Mouse (Mus musculus) kidney, postnatal 36 days (tissue): ENCODE results near the gene Gm11595.
"Not testable (repeated sequence)": the region's sequence is repeated elsewhere in the genome, so short reads cannot be mapped to it uniquely, and the experiment has no call there.

Experiments used
- DNase-seq, 2 experiments: peaks; one replicate each; pipeline ENCODE4 v3.0.0; 2021 to 2022; ENCODE audit warnings: mixed read lengths in 2 of 2

Gene Gm11595

DNA sequence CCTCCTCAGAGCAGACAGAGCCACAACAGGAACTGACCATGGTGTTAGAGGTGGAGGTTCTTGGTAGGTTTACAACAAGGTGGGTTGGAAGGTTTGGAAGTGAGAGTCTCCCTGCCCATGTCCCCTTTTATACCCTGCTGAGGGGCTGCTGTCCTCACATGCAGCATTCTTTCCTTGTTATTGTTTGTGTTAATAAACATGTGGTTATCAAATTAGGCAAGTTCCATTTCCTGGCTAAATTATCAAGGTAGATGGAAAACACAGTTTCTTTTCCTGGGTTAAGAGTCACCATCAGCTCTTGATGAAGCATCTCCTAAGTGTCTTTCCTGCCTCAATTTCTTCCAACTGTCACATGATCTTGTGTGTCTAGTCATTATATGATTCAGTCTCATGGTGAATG is at the start of gene Gm11595:
TSS of gene Gm11595 (minus strand) at position 101 of the 400 bp plus-strand sequence.
- DNase-seq, result not testable (repeated sequence)

DNA sequence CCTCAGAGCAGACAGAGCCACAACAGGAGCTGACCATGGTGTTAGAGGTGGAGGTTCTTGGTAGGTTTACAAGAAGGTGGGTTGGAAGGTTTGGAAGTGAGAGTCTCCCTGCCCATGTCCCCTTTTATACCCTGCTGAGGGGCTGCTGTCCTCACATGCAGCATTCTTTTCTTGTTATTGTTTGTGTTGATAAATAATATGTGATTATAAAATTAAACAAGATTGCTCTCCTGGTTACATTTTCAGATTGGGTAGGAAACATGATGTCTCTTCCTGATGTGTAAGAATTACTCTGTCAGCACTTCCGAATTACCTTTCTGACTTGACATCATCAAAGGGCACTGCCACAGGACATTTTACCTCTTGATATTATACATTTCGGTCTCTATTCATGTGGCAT is 42.9 kb upstream of the Gm11595 start, which contains the start of gene Gm11564:
TSS of gene Gm11564 (minus strand) at position 101 of the 400 bp plus-strand sequence.
- not testable (repeated sequence) for DNase-seq

DNA sequence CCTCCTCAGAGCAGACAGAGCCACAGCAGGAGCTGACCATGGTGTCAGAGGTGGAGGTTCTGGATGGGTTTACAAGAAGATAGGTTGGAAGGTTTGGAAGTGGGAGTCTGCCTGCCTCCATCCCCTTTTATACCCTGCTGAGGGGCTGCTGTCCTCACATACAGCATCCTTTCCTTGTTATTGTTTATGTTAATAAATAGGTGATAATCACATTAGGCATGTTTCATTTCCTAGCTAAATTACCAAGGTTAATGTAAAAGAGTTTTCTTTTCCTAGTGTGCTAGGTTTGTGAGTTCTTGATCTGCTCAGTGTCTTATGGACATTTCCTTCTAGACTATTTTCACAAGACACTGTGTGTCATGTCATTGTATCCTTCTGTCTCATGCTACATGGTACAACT is 37.1 kb upstream of the Gm11595 start, which contains the start of gene Krtap4-13:
TSS of gene Krtap4-13 (minus strand) at position 101 of the 400 bp plus-strand sequence.
- not testable (repeated sequence) for DNase-seq

DNA sequence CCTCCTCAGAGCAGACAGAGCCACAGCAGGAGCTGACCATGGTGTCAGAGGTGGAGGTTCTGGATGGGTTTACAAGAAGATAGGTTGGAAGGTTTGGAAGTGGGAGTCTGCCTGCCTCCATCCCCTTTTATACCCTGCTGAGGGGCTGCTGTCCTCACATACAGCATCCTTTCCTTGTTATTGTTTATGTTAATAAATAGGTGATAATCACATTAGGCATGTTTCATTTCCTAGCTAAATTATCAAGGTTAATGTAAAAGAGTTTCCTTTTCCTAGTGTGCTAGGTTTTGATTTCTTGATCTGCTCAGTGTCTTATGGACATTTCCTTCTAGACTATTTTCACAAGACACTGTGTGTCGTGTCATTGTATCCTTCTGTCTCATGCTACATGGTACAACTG is 31.6 kb upstream of the Gm11595 start, which contains the start of gene Gm11554:
TSS of gene Gm11554 (minus strand) at position 101 of the 400 bp plus-strand sequence.
- DNase-seq, result not testable (repeated sequence)

DNA sequence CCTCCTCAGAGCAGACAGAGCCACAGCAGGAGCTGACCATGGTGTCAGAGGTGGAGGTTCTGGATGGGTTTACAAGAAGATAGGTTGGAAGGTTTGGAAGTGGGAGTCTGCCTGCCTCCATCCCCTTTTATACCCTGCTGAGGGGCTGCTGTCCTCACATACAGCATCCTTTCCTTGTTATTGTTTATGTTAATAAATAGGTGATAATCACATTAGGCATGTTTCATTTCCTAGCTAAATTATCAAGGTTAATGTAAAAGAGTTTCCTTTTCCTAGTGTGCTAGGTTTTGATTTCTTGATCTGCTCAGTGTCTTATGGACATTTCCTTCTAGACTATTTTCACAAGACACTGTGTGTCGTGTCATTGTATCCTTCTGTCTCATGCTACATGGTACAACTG is 26.1 kb upstream of the Gm11595 start, which contains the start of gene Gm11569:
TSS of gene Gm11569 (minus strand) at position 101 of the 400 bp plus-strand sequence.
- DNase-seq, result not testable (repeated sequence)

DNA sequence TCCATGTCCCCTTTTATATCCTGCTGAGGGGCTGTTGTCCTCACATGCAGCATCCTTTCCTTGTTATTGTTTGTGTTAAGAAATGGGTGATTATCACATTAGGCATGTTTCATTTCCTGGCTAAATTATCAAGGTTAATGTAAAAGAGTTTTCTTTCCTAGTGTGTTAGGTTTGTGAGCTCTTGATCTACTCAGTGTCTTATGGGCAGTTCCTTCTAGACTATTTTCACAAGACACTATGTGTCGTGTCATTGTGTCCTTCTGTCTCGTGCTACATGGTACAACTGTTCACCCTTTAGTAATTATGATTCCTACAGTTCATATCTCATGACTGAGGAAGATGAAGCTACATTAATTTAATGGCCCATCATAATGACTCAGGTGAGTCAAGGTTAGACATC is 20.7 kb upstream of the Gm11595 start, which contains the start of gene Gm11596:
TSS of gene Gm11596 (minus strand) at position 101 of the 400 bp plus-strand sequence.
- no peak for DNase-seq

DNA sequence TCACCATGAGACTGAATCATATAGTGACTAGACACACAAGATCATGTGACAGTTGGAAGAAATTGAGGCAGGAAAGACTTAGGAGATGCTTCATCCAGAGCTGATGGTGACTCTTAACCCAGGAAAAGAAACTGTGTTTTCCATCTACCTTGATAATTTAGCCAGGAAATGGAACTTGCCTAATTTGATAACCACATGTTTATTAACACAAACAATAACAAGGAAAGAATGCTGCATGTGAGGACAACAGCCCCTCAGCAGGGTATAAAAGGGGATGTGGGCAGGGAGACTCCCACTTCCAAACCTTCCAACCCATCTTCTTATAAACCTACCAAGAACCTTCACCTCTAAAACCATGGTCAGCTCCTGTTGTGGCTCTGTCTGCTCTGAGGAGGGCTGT is 12.2 kb upstream of the Gm11595 start, which contains the start of gene Krtap4-9:
TSS of gene Krtap4-9 (plus strand) at position 301 of the 400 bp plus-strand sequence.
- not testable (repeated sequence) for DNase-seq

DNA sequence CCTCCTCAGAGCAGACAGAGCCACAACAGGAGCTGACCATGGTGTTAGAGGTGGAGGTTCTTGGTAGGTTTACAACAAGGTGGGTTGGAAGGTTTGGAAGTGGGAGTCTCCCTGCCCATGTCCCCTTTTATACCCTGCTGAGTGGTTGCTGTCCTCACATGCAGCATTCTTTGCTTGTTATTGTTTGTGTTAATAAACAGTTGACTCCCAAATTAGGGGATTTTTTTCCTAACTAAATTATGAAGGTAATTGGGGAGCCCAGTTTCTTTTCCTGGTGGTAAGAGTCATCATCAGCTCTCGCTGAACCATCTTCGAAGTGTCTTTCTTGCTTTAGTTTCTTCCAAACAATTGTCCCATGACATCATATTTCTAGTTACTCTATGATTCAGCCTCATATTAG is 7.9 kb upstream of the Gm11595 start, which contains the start of gene Krtap4-8:
TSS of gene Krtap4-8 (minus strand) at position 101 of the 400 bp plus-strand sequence.
- no peak for DNase-seq

DNA sequence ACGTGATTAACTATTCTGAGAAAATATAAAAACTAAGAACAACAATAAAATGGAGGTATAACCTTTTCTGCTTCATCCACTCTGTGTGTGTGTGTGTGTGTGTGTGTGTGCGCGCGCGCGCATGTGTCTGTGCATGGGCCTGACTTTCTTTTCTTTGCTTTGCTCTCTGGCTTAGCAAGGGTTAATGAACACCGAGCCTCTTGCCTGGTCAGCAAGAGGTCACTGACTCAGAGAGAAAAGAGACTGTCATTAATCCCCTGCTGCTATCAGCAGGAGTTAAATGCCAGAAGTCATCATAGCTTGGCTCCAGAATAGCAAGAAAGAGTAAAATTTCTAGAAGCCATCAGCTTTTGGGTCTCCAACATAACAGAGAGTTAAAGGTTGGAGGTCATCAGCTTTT is 5.7 kb upstream of the Gm11595 start:
- peak in 1 of 2 experiments; percentile 13 for DNase-seq

DNA sequence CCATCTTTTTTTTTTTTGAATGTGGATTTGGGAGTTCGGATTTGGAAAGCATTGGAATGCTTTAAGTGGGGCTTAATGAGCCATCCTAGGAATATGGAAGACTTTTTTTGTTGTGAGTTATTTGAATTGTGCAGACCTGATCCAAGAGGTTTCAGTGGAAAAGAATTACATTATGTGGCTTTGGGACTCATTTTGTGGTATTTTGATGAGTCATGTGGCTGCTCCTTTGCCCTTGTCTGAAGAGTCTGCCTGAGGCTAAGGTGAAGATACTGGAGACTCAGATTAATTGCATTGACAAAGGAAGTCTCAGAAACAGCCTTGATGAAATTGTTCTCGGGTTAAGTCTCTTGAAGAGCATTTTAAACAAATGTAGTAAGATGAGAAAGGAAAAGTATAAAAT is 4.3 kb downstream of the Gm11595 start:
- DNase-seq, result no peak

DNA sequence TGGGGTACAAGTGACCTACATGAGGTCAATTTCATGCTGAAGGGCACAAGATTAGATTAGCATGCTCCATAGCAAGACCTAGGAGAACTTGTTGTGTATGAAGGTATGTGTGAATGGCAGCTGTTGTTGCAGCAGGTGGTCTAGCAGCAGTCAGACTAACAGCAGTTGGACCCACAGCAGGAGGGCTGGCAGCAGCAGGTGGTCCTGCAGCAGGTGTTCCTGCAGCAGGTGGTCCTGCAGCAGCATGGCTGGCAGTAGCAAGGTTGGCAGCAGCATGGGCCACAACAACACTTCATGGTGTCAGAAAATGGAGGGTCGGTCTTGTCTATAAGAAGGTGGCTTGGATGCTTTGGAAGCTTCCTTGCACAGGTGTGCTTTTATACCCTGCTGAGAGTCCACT is 13.8 kb downstream of the Gm11595 start:
- DNase-seq, result no peak

DNA sequence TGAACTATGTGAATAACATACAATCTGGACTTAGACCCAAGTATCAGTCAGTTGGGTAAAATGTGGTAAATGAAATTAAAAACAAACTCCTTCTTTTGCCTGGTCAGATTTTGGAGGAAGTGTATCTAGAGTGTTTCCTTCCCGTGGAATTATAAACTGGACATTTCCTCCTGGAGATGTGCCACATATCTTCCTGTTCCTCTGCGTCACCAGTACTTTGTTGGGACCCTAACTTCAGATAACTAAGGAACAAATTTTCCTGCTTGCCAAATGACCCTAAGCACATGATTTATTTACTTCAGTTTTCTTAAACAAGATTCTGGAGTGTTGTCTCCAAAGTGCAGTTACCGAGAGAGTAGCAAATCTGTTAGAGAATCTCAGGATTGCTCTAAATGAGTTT is 28.7 kb downstream of the Gm11595 start:
- peak in 1 of 2 experiments; percentile 7 for DNase-seq

DNA sequence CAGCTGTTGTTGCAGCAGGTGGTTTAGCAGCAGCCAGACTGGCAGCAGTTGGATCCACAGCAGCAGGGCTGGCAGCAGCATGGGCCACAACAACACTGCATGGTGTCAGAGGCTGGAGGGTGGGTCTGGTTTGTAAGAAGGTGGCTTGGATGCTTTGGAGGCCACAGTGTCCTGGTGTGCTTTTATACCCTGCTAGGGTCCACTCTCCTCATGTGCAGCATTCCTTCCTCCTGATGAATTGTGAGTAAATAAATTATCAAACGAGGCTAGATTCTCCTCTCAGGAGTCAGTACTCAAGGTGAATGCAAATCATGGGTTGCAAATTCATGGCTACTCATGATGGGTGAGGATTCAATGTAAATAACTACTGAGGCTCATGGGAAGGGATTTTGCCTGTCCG is 38.5 kb downstream of the Gm11595 start, which contains the start of gene Gm14180:
TSS of gene Gm14180 (minus strand) at position 101 of the 400 bp plus-strand sequence.
- no peak for DNase-seq

DNA sequence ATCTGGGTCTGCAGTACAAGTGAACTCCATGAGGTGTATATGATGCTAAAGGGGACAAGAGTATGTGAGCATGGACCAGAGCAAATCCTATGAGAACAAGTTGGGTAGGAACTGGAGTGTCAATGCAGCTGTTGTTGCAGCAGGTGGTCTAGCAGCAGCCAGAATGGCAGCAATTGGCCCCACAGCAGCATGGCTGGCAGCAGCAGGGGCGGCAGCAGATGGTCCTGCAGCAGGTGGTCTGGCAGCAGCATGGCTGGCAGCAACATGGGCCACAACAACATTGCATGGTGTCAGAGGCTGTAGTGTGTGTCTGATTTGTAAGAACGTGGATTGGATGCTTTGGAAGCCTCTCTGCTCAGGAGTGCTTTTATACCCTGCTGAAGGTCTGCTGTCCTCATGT is 48.7 kb downstream of the Gm11595 start:
- DNase-seq, result no peak
